Mouse (Mus musculus) bone marrow, adult 2 months (tissue): ENCODE measurements around the gene Xrra1. TPM values are rescaled to one million over a fixed set of nuclear protein-coding genes. Genes with fewer than 3 reads are reported as not detected.

Experiments
- H3K27ac ChIP-seq: fragments of 200-500 bp; 2 replicates; pipeline ENCODE4 v1.5.1; 2012; ENCODE audit warnings: low read depth, mild to moderate bottlenecking, control low read depth, inconsistent platforms, low read length; ENCODE audit not compliant: control insufficient read depth, poor library complexity, insufficient read depth
- H3K4me1 ChIP-seq: fragments of 200-500 bp; 2 replicates; pipeline ENCODE4 v1.6.1; 2011; ENCODE audit warnings: low read length; ENCODE audit not compliant: control insufficient read depth, insufficient read depth
- H3K4me3 ChIP-seq: fragments of 200-500 bp; replicated peaks from 2 replicates; pipeline ENCODE3; 2011; ENCODE audit warnings: mild to moderate bottlenecking, low read depth, low read length, control low read depth; ENCODE audit not compliant: control insufficient read depth
- CTCF ChIP-seq: fragments of 200-500 bp; IDR thresholded peaks from 2 replicates; pipeline ENCODE4 v1.5.1; 2011; ENCODE audit warnings: low read length, control low read depth; ENCODE audit not compliant: control insufficient read depth, insufficient read depth
- POLR2A ChIP-seq: fragments of 200-500 bp; IDR thresholded peaks from 2 replicates; pipeline ENCODE4 v1.6.1; 2011; ENCODE audit warnings: low read depth, mild to moderate bottlenecking, control low read depth, low read length, borderline replicate concordance; ENCODE audit not compliant: control insufficient read depth
- WGBS: fragments of 180-500 bp; shearing (Covaris S2); methylation state at CpG from one replicate; pipeline ENCODE4 v1.1.7; 2018; 5-methylcytosine and 5-hydroxymethylcytosine counted together
- polyA plus RNA-seq: library from polyadenylated mRNA; stranded (reverse); fragments of >200 nt; gene quantifications from 2 replicates; pipeline ENCODE4 v1.2.4, GENCODE M21; 2011; ENCODE audit warnings: low replicate concordance; ENCODE audit not compliant: missing spikeins, insufficient read depth, insufficient read length

The Xrra1 gene
- polyA plus RNA-seq, 1 experiment = not detected

DNA sequence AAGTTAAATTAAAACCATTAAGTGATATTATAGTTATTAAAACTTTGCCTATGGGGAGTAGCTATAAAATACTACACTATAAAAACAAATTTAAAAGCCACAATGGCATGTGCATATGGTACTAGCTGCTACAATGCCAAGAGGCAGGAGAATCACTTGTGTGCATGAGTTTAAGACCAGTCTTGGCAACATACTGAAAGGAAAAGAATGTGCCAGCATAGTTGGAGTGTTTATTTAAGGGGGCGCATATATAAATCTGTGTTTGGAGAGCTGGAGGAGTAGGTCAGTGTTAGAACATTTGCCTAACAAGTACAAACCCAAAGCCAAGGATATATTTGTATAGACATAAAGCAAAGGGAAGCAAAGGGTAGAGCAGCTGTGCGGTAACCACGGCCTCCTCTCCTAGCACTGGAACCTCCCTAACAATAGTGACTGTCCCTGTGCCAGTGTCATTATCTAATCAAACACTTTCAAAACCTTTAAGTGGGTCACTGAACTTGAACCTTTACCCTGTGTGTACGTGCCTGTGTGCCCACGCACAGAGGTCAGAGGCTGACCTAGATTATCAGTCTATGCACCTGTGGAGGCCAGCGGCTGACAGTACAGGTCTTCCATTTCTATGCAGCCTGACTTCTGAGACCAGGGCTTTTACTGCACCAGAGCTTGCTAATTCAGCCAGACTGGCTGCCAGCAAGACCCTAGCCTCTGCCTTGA lies 21.4 kb upstream of the Xrra1 start:
- Histone ChIP-seq H3K4me1 (no peaks in the 10 kb centered on the region), H3K27ac (no peak overlapping the region), H3K4me3 (no peak overlapping the region)
- 78% methylated on average over 6 of the region's 6 CpGs for WGBS
- no peak for TF ChIP-seq POLR2A
- TF ChIP-seq CTCF = no peak

DNA sequence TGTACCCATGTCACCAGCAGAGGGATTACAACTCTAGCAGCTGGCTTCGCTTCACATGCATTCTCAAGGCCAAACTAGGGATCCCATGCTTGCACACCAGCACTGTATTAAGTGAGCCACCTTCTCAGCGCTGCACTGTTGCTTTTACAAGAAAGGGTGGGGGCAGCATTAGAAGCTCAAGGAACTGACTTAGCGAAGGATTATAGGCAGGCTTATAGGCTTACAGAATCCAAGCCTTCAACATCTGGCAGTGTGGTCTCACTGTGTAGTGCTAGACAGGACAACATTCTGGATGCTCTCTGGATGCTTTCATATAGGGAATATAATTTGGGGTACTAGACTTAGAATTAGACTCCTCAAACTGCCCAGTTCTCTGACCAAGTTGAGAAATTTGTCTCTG lies 20.7 kb upstream of the Xrra1 start:
- no peak overlapping the region for H3K4me3 ChIP-seq
- H3K27ac ChIP-seq = no peak overlapping the region
- TF ChIP-seq POLR2A (no peak), CTCF (no peak)
- no peaks in the 10 kb centered on the region for H3K4me1 ChIP-seq
- WGBS = 87% methylated on average over 3 of the region's 3 CpGs

DNA sequence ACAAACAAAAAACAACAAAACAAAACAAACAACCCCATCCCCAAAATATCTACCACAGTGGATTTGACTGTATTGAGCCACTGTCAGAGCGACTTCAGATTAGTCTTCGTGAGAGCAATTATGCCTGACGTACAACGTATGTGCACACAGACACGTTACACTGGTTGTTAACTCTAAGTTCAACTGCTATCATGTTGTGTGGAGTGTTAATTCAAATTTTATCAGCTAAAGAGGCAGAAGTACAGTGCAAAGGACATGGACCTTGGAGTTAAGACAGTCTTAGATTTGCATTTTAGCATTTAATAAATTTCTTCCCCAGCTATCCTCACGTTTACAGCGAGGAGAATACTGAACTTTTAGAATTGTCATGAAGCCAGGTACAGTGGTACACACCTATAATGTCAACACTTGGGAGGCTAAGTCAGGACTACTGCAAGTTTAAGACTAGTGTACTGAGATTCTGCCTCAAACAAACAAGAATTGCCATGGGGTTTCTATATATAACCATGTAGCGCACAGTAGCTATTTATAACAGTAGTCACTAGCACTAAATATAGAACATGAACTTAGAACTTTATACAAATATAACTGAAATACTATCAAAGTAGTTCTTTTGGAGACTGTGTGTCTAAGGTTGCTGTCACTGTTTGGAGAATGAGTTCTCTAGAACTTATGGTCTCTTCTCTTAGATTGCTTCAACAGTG lies 13.2 kb upstream of the Xrra1 start:
- TF ChIP-seq CTCF (no peak), POLR2A (no peak)
- no peak overlapping the region for H3K4me3 ChIP-seq
- WGBS = 92% methylated on average over 8 of the region's 8 CpGs

DNA sequence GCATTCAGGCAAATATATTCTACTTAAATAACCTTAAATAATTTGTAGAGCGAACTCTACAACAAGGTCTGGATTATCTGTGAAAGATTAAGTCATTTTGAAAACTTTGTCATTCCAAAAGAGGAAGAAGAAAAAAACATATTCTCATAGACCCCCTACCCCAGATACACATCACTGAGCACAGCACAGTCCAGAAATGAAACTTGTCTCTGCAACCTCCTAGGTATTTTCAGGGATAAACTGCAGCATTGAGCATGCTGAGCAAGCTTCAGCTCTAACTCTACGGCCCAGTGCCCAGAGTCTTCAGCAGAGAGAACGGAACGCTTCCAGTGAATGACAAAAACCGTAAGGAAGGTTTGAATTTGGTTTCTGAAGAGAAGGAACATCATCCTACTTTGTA lies 8.4 kb upstream of the Xrra1 start:
- no peak for TF ChIP-seq POLR2A
- TF ChIP-seq CTCF = no peak
- WGBS = 88% methylated on average over 5 of the region's 5 CpGs
- Histone ChIP-seq H3K4me3 (no peak overlapping the region), H3K4me1 (no peaks in the 10 kb centered on the region; the same call in 1 of the 2 replicates), H3K27ac (no peak overlapping the region)

More for the DNA sequence above, 13.2 kb upstream of the Xrra1 start:
- Histone ChIP-seq H3K4me1 (no peaks in the 10 kb centered on the region), H3K27ac (no peak overlapping the region)

DNA sequence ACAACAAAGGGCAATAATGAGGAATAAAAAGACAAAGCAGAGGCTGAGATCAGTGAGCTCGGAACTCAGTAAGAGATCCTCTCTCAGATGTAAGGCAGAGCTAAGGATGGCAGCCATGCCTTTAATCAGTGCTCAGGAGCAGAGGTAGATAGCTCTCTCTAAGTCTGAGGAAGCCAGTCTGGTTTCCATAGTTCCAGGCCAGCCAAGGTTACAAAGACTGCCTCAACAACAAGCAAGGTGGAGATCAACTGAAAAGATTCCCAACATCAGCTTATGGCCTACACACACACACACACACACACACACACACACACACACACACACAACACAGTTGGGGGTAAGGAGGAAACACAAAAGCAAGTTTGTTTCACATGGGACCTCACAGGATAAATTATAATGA lies 7.8 kb upstream of the Xrra1 start:
- WGBS = 82% methylated on average over 1 of the region's 1 CpGs
- Histone ChIP-seq H3K27ac (no peak overlapping the region), H3K4me3 (no peak overlapping the region), H3K4me1 (no peaks in the 10 kb centered on the region; the same call in 1 of the 2 replicates)
- TF ChIP-seq POLR2A (no peak), CTCF (no peak)

DNA sequence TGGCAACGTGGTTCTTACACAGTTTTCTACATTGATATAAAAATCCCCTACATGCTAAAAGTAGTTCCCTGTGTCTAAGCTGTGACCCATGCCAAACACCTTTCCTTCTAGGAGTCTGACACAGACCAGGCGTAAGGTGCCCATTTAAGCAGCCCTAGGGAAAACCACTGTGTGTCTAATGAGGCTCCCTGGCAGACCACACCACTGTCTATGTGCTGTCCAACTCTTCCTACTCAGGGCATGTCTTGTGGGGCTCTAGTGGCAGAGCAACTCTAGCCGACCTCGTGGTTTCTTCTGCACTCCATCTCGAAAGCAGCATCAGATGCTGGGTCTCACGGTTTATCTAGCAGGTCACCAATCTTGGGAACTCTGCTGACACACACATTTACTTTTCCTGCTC lies 7.3 kb upstream of the Xrra1 start:
- Histone ChIP-seq H3K4me1 (peaks cover 4% of the 10 kb centered on the region), H3K27ac (no peak overlapping the region), H3K4me3 (no peak overlapping the region)
- TF ChIP-seq POLR2A (no peak), CTCF (no peak)
- whole genome bisulfite sequencing = 64% methylated on average over 6 of the region's 6 CpGs

DNA sequence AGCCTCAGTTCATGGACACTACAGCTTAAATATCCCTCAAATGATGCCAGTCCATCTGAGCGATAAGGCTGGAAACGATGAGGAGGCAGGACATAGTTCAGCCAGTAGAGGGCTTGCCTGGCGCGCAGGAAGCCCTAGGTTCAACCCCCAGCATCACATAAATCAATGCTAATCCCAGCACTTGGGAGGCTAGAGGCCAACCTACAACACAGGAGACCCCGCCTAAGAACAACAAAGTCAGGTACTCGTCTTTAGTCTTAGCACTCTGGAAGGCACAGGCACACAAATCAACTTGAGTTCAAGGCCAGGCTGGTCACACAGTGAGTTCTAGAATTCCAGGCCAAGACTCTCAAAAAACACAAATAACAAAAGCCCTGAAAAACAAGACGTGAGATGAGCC lies 5.6 kb upstream of the Xrra1 start:
- Histone ChIP-seq H3K4me3 (no peak overlapping the region), H3K27ac (no peak overlapping the region), H3K4me1 (peaks cover 6% of the 10 kb centered on the region)
- TF ChIP-seq CTCF (no peak), POLR2A (no peak)
- 87% methylated on average over 7 of the region's 7 CpGs for WGBS

DNA sequence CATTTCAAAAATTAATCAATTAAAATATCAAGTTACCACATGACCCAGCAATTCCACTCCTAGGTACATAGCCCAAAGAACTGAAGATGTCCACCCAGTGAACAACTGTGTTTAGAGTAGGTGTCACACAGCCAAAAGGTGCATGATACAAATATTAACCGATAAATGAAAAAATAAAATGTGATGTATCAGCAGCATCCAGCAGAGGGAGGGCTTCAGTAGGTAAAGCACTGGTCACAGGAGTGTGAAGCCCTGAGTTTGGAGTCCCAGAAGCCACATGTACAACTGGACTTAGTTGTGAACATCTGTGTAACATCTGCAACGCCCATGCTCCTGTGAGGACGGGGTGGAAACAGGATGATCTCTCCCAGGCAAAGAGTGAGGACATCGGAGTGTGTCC lies 4.6 kb upstream of the Xrra1 start:
- Histone ChIP-seq H3K27ac (no peak overlapping the region), H3K4me3 (no peak overlapping the region), H3K4me1 (peaks cover 6% of the 10 kb centered on the region)
- 90% methylated on average over 4 of the region's 4 CpGs for WGBS
- TF ChIP-seq CTCF (no peak), POLR2A (no peak)
